Mouse (Mus musculus) right cerebral cortex, postnatal 25 days (tissue): ENCODE measurements at regions not wholly inside any gene's neighbourhood (a gene's known extent, or its start where the extent isn't known, plus 50 kb on each side); places are given as distances from the start of the nearest gene placed in this dataset.

Experiments used
- DNase-seq: peaks from one replicate; pipeline ENCODE4 v3.0.0; 2022

DNA sequence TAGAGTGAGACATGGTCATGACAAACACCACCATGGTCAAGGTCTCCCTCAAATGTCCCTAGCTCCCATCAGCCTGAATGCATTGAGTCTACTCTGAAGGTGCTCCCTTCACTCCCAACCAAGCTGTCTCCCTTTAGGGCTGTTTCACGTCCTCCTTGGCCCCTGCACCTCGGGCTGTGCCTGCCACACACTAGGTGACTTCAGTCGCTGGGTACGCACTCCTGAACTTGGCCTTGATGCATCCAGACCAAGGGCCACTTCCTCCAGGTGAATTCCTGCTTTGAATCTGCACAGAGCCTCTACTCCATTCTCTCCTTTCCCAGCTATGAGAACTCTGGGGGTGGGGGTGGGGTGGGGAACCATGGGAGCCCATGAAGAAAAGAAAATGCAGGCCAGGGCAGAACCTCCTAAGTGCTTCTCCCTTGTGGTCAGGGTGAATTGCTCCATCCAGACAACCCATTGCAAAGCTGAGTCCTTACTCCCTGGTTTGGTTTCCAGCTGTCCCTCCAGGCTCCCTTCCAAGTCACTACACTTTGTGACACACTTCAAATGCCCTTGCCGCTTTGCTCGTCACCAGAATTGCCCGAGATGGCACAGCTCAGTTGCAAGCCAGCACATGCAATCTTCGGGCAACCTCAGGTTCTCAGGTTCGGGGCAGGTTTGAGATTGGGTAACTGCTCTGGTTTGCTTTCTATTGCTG lies 65.3 kb upstream of the 1700021F07Rik start:
- DNase-seq: no peak

DNA sequence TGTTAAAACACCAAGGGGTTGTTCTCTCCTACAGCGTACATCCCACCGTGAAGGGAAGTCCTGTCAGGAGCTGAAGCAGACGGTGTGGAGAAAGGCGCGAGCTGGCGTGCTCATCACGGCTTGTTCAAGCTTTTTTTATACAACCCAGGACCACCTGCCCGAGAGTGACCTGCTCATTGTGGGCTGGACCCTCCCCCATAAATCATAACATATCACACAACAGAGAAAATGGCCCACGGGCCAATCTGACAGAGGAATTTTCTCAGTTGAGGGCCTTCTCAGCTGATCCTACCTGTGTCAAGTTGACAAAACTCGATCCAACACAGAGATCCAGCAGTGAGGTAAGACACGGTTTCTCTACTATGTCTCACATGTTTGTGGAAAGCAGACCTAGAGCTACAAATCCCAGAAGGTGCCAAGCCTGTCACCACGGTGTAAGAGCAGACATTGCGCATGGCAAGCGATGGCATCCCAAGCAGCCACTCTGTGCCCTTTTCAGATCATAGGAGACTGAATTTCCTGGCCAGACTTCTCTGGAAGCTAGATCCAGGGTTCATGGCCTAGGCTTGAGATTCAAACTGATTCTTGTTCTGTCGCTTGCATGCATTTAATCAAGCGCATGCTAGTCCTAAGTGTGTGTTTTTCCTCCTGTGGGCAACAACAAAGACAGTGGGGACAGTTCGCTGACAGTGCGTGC lies 64.6 kb upstream of the 1700021F07Rik start:
- no peak for DNase-seq

DNA sequence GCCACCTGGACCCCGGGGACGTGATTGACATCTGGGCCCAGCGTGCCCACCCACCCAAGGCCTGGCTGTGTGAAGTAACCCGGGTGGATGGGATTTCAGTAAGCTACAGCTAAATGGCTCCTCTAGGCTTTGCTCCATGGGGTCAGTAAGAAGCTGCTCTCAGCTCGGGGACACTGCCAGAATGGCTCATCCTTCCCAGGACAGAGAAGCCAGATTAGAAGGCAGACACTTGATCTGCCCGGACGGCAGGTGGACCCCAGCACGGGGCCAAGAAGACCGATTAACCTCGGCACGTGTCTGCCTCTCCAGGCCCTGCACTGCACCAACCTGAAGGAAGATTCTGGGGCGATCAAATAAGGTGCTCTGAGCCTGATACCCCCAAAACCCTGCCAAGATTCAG lies 63.5 kb upstream of the 1700021F07Rik start:
- DNase-seq: no peak

DNA sequence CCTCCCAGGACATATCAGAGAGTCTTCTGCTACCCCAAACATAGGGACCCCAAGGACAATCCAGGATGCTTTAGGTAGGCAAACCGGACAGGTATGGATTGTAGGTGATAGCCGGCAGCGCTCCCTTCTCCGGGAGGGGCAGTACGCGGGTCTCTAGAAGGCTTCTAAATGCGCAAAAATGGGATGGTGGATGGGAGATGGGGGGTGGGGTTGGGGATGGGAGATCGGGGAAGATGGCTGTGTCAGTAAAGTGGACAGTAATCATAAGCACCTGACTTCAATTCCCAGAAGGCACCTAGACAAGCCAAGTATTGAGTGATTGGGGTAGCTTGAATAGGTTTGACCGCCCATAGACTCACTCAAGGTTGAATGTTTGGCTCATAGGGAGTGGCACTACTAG lies 59.1 kb upstream of the 1700021F07Rik start:
- DNase-seq: no peak

DNA sequence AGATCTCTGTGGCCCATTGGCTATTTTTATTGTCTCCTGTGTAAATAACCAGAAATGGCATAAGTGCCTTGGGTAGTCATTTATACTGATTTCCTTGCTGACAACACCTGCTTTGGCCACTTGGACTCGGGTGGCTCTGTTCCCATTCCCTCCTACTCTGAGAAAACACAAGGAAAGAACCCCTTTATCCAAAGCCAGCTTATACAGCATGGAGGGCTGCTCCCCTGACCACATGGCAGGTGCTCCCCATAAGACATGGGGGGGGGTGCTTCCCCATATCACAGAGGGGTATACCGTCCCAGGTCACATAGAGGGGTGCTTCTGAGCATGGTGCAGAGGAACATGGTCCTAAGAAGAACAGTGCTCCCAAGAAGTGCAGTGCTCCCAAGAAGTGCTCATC lies 57.8 kb upstream of the 1700021F07Rik start:
- DNase-seq: no peak

DNA sequence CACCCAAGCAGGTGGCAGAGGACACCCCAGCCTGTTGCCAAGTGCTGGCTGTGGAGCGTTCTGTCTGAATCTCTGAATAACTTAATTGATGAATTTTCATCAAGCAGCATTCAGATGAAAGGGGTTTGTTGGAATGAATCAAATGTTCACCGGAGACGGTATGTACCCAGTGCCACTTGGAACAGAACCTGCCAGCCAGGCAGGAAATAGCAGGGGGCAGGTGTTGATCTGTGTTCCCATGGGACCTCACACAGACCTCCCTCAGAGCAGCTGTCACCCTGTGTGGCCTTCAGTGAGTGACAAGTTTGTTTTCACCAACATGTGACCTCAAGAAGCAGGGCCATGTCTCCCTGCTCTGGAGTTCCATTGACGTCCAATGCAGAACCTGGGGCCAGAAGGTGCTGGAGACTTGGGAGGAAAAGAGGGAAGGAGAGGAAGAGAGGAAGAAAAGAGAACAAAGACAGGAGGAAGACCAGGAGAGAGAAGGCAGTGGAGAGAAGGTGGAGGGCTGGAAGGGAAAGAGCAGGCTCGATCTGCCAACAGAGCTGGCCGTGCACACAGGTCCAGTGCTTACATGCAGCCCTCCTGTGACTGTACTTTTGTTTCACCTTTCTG lies 57.3 kb upstream of the 1700021F07Rik start:
- no peak for DNase-seq

DNA sequence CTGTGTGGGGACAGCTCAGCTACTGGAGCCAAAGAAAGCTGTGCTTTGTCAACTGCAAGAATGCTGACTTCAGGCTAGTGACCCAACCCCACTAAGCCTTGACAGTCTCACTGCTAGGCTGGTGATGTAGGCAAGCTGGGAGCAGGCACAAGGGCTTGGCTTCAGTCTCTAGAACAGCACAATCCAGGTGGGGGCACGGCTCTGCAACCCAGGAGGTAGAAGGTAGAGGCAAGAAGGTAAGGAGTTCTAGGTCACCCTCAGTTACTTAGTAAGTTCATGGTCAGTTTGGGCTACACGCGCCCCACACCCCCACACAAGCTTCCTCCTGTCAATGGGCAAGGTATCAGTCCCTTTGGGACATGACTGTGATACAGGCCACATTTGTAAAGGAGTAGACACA lies 54.2 kb upstream of the 1700021F07Rik start:
- DNase-seq: no peak

DNA sequence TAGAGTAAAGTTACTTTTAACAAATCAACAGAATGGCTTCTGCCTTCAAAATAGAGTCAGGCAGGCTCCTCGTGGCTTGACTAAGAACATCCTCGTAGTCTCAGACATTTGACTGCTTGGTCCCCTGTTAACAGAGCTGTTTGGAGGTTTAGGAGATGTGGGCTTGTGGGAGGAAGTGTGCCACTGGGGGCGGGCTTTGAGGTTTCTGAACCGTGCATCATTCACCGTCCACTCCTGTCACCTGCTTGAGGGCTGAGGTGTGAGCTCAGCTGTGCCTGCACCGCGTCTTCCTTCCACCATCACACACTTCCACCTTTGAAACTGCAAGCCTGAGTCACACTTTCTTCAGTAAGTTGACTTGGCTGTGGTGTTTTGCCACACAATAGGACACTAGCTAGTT lies 52.6 kb upstream of the 1700021F07Rik start:
- DNase-seq: no peak
